Mouse (Mus musculus) limb, embryonic 14.5 days (tissue): ENCODE results near the gene Mmd. TPM values are rescaled to one million over a fixed set of nuclear protein-coding genes. Genes with fewer than 3 reads are reported as not detected.
"Not testable (repeated sequence)": the region's sequence is repeated elsewhere in the genome, so short reads cannot be mapped to it uniquely, and the experiment has no call there.

Source experiments
- ATAC-seq: fragments of 200-750 bp; cut with Nextera tagmentation; 2 replicates; pipeline ENCODE4 v1.8.0; 2017; ENCODE audit warnings: low read depth, moderate number of reproducible peaks, moderate TSS enrichment; ENCODE audit not compliant: low FRiP score
- DNase-seq: peaks from one replicate; pipeline ENCODE4 v3.0.0-alpha.2; 2015; ENCODE audit warnings: low spot score
- H3K27ac ChIP-seq: fragments of 300-500 bp; sonication (generic); replicated peaks from 2 replicates; pipeline ENCODE4 v1.5.1; 2014; ENCODE audit warnings: low read depth, mild to moderate bottlenecking, low read length, moderate library complexity, mixed read lengths
- H3K27me3 ChIP-seq: fragments of 300-500 bp; sonication (generic); 2 replicates; pipeline ENCODE4 v1.6.1; 2014; ENCODE audit warnings: low read length, mixed read lengths; ENCODE audit not compliant: control insufficient read depth, insufficient read depth
- H3K36me3 ChIP-seq: fragments of 300-500 bp; sonication (generic); 2 replicates; pipeline ENCODE4 v1.6.1; 2014; ENCODE audit warnings: mild to moderate bottlenecking, low read length, moderate library complexity, mixed read lengths; ENCODE audit not compliant: control insufficient read depth, insufficient read depth
- H3K4me1 ChIP-seq: fragments of 300-500 bp; sonication (generic); 2 replicates; pipeline ENCODE4 v1.6.1; 2014; ENCODE audit warnings: antibody characterized with exemption, low read length, mixed read lengths; ENCODE audit not compliant: control insufficient read depth, insufficient read depth
- H3K4me2 ChIP-seq: fragments of 300-500 bp; sonication (generic); replicated peaks from 2 replicates; pipeline ENCODE4 v1.6.1; 2014; ENCODE audit warnings: low read depth, mild to moderate bottlenecking, low read length, moderate library complexity; ENCODE audit not compliant: severe bottlenecking
- H3K4me3 ChIP-seq: fragments of 300-500 bp; sonication (generic); replicated peaks from 2 replicates; pipeline ENCODE4 v1.5.1; 2014; ENCODE audit warnings: low read length
- H3K9ac ChIP-seq: fragments of 300-500 bp; sonication (generic); 2 replicates; pipeline ENCODE4 v1.6.1; 2014; ENCODE audit warnings: mild to moderate bottlenecking, low read depth, low read length, moderate library complexity; ENCODE audit not compliant: severe bottlenecking
- H3K9me3 ChIP-seq: fragments of 300-500 bp; sonication (generic); 2 replicates; pipeline ENCODE4 v1.6.1; 2016; ENCODE audit warnings: low read length; ENCODE audit not compliant: control insufficient read depth
- POLR2A ChIP-seq: fragments of 200-500 bp; IDR thresholded peaks from 2 replicates; pipeline ENCODE4 v1.8.0; 2012; ENCODE audit warnings: inconsistent platforms, mild to moderate bottlenecking, moderate library complexity, borderline replicate concordance; ENCODE audit not compliant: insufficient read depth, insufficient read length; ENCODE audit errors: extremely low read depth
- WGBS: fragments of 180-500 bp; shearing (Covaris S2); extraction: QIAGEN DNeasy Blood & Tissue Kit; methylation state at CpG from one replicate; pipeline ENCODE4 v1.1.7; 2014; 5-methylcytosine and 5-hydroxymethylcytosine counted together
- polyA plus RNA-seq, 2 experiments: library from polyadenylated mRNA; depleted of rRNA in 1 of 2; stranded (reverse) in 1 of 2; unstranded in 1 of 2; fragments of >200 nt; fragmentation: Nextera tagmentation in 1 of 2; extraction: Ambion mirVana in 1 of 2; gene quantifications; 2 replicates each; pipeline versions ENCODE4 v1.2.1 to v1.2.3; 2012 to 2014

Mmd gene
- polyA plus RNA-seq, 2 experiments: 24.1 to 26.1 TPM

GRCm38 (mm10) chr11:90276561-90276960 is 27.3 kb downstream of the Mmd start:
- no peak overlapping the region for H3K4me2 ChIP-seq
- H3K4me1 ChIP-seq: no peaks in the 10 kb centered on the region
- no peak for TF ChIP-seq POLR2A
- H3K9me3 ChIP-seq: no peaks in the 10 kb centered on the region
- H3K36me3 ChIP-seq: peaks cover 17% of the 10 kb centered on the region
- no peaks in the 10 kb centered on the region for H3K27me3 ChIP-seq
- ATAC-seq: no peak
- H3K9ac ChIP-seq: no peak overlapping the region
- 84% methylated on average over 12 of the region's 12 CpGs for WGBS
- H3K4me3 ChIP-seq: no peak overlapping the region
- DNase-seq: no peak
- H3K27ac ChIP-seq: no peak overlapping the region

- 90% methylated on average over 5 of the region's 5 CpGs for WGBS
- no peak overlapping the region for H3K4me2 ChIP-seq
- no peak for TF ChIP-seq POLR2A
- H3K4me3 ChIP-seq: no peak overlapping the region
- no peak overlapping the region for H3K9ac ChIP-seq
- DNase-seq: no peak
- no peaks in the 10 kb centered on the region for H3K9me3 ChIP-seq
- no peaks in the 10 kb centered on the region for H3K4me1 ChIP-seq
- H3K27ac ChIP-seq: no peak overlapping the region
- ATAC-seq: no peak
- peaks cover 6% of the 10 kb centered on the region; the same call in 1 of the 2 replicates for H3K36me3 ChIP-seq
- no peaks in the 10 kb centered on the region for H3K27me3 ChIP-seq
Observed at GRCm38 (mm10) chr11:90280069-90280468, 30.8 kb downstream of the Mmd start.

GRCm38 (mm10) chr11:90281943-90282342 is 32.7 kb downstream of the Mmd start:
- not testable (repeated sequence) for H3K4me3 ChIP-seq, H3K9me3 ChIP-seq, H3K27ac ChIP-seq, H3K4me1 ChIP-seq, DNase-seq, H3K36me3 ChIP-seq, ATAC-seq, H3K9ac ChIP-seq, H3K4me2 ChIP-seq, H3K27me3 ChIP-seq
- 82% methylated on average over 2 of the region's 2 CpGs for WGBS

- Histone ChIP-seq H3K4me1 (no peaks in the 10 kb centered on the region), H3K27me3 (no peaks in the 10 kb centered on the region), H3K4me3 (no peak overlapping the region), H3K4me2 (no peak overlapping the region), H3K9me3 (no peaks in the 10 kb centered on the region), H3K36me3 (no peaks in the 10 kb centered on the region), H3K9ac (no peak overlapping the region), H3K27ac (no peak overlapping the region)
- DNase-seq (no peak), ATAC-seq (no peak)
- 65% methylated on average over 4 of the region's 4 CpGs for WGBS
- TF ChIP-seq POLR2A: no peak
Observed at GRCm38 (mm10) chr11:90283159-90283558, 33.9 kb downstream of the Mmd start.

- Histone ChIP-seq H3K9ac (no peak overlapping the region), H3K27ac (no peak overlapping the region), H3K9me3 (no peaks in the 10 kb centered on the region), H3K27me3 (no peaks in the 10 kb centered on the region), H3K36me3 (no peaks in the 10 kb centered on the region), H3K4me1 (no peaks in the 10 kb centered on the region), H3K4me2 (no peak overlapping the region), H3K4me3 (no peak overlapping the region)
- no peak for DNase-seq
- 76% methylated on average over 6 of the region's 6 CpGs for WGBS
- no peak for TF ChIP-seq POLR2A
- ATAC-seq: no peak
Observed at GRCm38 (mm10) chr11:90283601-90284000, 34.3 kb downstream of the Mmd start.

GRCm38 (mm10) chr11:90284079-90284478 is 34.8 kb downstream of the Mmd start:
- H3K9ac ChIP-seq: no peak overlapping the region
- H3K4me2 ChIP-seq: no peak overlapping the region
- 66% methylated on average over 2 of the region's 2 CpGs for WGBS
- H3K9me3 ChIP-seq: no peaks in the 10 kb centered on the region
- no peak for DNase-seq
- no peaks in the 10 kb centered on the region for H3K4me1 ChIP-seq
- TF ChIP-seq POLR2A: no peak
- ATAC-seq: no peak
- no peaks in the 10 kb centered on the region for H3K36me3 ChIP-seq
- no peaks in the 10 kb centered on the region for H3K27me3 ChIP-seq
- H3K27ac ChIP-seq: no peak overlapping the region
- no peak overlapping the region for H3K4me3 ChIP-seq
